Mouse (Mus musculus) frontal cortex, postnatal 36 days (tissue): ENCODE measurements at regions not wholly inside any gene's neighbourhood (a gene's known extent, or its start where the extent isn't known, plus 50 kb on each side); places are given as distances from the start of the nearest gene placed in this dataset.
A peak's percentile ranks its signal among the peaks of the same experiment; 100 is the strongest.
"Not testable (repeated sequence)": the region's sequence is repeated elsewhere in the genome, so short reads cannot be mapped to it uniquely, and the experiment has no call there.

ENCODE experiments used
- DNase-seq, 2 experiments: peaks; one replicate each; pipeline ENCODE4 v3.0.0; 2022; ENCODE audit warnings: low spot score in 2 of 2

GRCm38 (mm10) chr6:25101761-25102160 lies 145.7 kb upstream of the Tmem229a start:
- DNase-seq: no peak

- DNase-seq: peak in 1 of 2 experiments; percentile 12
These were observed 131.1 kb upstream of the Tmem229a start for GRCm38 (mm10) chr6:25087167-25087566.

GRCm38 (mm10) chr6:25085871-25086270 lies 129.8 kb upstream of the Tmem229a start:
- DNase-seq: no peak

- DNase-seq: not testable (repeated sequence)
These were observed 129.2 kb upstream of the Tmem229a start for GRCm38 (mm10) chr6:25085296-25085695.

- DNase-seq: no peak
These were observed 109.8 kb upstream of the Tmem229a start for GRCm38 (mm10) chr6:25065913-25066312.

DNA sequence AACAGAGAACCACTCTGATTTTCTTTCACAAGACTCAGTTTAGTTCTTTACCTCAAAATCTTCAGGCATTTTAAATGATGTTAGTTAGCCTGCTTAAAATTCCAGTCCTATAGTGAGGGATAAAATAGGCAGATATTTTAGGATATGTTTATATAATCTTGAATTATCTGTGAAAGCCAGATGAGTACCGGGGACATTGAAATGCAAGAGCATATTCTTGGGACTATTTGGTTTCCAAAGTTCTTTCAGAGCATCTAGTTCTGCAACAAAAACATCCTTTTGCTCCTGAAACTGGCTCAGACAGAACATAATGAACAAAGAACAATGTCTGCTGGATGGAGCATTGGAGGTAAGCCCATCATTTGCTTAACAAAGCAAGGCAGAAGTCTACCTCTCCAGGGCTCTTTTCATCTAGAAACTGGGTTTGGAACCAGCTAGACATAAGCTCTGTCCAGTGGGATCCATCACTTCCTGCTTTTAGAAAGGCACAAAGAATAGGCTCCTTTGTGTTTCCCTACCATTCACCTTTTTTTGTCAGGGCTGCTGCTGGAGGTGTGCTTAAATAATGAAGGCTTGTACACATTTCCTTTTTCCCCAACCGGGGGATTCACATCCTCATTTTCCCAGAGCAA lies 76.9 kb upstream of the Tmem229a start:
- DNase-seq: no peak

- no peak for DNase-seq
These were observed 70.9 kb upstream of the Tmem229a start for GRCm38 (mm10) chr6:25026953-25027352.

DNA sequence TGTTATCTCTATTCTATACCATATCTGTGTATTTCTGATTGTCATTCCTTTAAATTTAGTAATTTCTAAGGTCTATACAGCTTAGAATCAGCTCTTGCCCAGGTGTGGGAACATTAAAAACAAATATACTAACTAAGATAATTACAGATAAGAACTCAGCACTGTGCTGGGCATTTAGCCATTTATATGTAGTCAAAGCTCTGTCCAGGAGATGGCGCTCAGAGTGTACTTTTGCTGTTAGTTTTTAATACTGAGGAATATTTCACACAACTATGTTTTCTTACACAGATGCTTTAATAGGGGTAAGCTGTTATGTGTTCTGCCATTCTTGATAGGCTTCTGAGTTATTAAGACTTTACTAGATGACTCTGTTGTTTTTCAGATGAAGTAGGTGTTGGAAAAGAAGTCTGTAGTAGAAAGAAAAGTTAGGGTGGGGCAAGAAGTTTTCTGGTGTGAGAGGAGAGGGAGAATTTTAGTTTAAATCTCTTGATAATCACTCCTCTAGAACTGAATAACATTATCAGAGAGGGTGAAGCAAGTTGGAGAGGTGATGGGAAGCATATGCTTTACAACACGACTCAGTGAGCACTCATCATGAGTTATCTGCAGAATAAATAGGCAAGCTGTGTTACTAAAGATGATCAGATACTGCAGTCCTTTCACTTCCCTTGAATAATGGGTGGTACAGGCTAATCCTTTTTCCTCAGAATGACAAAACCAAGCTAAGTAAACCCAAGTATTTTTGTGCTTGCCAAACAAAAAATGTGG lies 64.1 kb upstream of the Tmem229a start:
- peak; percentile 17 to 66 for DNase-seq

- no peak for DNase-seq
These were observed 57.1 kb upstream of the Tmem229a start for GRCm38 (mm10) chr6:25013288-25013606.

GRCm38 (mm10) chr6:25012376-25013287 lies 56.5 kb upstream of the Tmem229a start:
- DNase-seq: no peak

GRCm38 (mm10) chr6:25008856-25009255 lies 52.8 kb upstream of the Tmem229a start:
- not testable (repeated sequence) for DNase-seq
